Mouse (Mus musculus) B cell, adult 67 days (primary cell): Measurements from ENCODE around the gene Fbxl5. TPM values are rescaled to one million over a fixed set of nuclear protein-coding genes. Genes with fewer than 3 reads are reported as not detected.

Experiments used
- total RNA-seq, 2 experiments: library from RNA; stranded (reverse); gene quantifications; 4 replicates each; pipeline ENCODE4 v1.2.4; 2023

The Fbxl5 gene
- 100 to 1,000 TPM in 1 of 2 experiments, 10 to 100 TPM in 1; 96.1 to 102 TPM for total RNA-seq

DNA sequence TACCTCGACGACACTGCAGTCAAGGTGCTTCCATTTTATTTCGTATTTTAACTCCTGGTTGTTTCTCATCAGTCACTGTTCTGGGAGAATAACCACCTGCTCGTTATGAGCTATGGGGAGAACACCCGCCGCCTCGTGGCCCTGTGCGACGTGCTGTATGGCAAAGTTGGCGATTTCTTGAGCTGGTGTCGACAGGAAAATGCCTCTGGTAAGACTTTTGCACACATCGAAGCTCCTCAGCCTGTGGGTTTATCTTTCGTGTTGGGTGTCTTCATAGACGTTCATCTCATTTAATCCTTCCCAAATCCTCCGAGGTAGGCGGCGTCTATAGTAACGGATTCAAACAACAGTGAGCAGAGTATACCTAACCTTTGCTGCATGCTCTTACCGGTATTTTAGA lies at the start of gene Fbxl5:
Fbxl5 (minus strand) TSS at position 101 of the 400 bp plus-strand sequence.

GRCm38 (mm10) chr5:43868253-43868652 lies 46.8 kb upstream of the Fbxl5 start, which contains the start of gene Cd38:
Cd38 (plus strand) TSS chr5:43868553.

DNA sequence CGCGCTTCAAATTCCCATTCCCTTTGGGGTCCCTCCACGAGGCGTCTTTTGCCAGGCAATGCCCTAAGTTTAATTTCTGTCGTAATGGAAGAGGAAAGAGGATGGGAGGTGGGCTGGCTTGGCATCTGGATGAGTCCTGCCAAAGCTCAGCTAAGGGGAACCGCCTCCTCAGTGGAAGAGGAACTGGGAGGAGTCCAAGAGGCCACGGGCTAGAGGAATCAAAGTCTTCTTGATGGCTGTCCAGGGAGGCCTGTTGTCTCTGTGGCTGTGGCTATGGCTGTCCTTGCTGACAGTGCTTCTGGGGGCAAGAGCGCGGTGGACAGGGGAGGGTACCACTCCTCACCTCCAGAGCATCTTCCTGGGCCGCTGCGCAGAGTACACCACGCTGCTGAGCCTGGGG lies 2.7 kb downstream of the Fbxl5 start, which contains the start of gene Bst1:
Bst1 (plus strand) TSS at position 191 of the 400 bp plus-strand sequence.

Other genes with a start within 250 kb of the Fbxl5 start
- not detected for gene Cc2d2a, start 159.3 kb downstream of the Fbxl5 start, total RNA-seq
- gene Bst1, start 2.8 kb downstream of the Fbxl5 start, total RNA-seq: 1 to 10 TPM; 3.6 to 5.1 TPM
- gene Cd38, start 46.9 kb upstream of the Fbxl5 start, total RNA-seq: 100 to 1,000 TPM; 136 to 170 TPM
- 10 to 100 TPM; 11.3 to 19.9 TPM for gene Gm7879, start 91.5 kb upstream of the Fbxl5 start, total RNA-seq
- not detected for gene Fgfbp1, start 160.1 kb upstream of the Fbxl5 start, total RNA-seq